Comparison of ENCODE assay signal across 15 mouse cellular contexts in genomic region chr13:63302381-63302780, GRCm38 (mm10).
A peak's percentile ranks its signal among the peaks of the same experiment; 100 is the strongest.
DNase-seq lines count a peak whose midpoint lies in the region; ATAC-seq lines count a peak whose summit lies in the region.
"Had no signal": no experiment of that assay in that cellular context is flagged by ENCODE, and none has a peak within 500 bp of the region (broad histone marks: within the 10 kb centered on the region; RNA-seq: fewer than 3 reads in every experiment).

No protein-coding gene starts in this region.

- H3K4me2 ChIP-seq in kidney, embryonic 14.5 days (replicated peaks; ENCODE audit: low read depth, low read length) = no peak overlapping the region
- H3K4me2 ChIP-seq in midbrain, embryonic 16.5 days (ENCODE audit: low read length) = no peak overlapping the region
- H3K4me2 ChIP-seq: liver, embryonic 12.5 days had no signal

- H3K4me1 ChIP-seq in kidney, embryonic 14.5 days (ENCODE audit: control insufficient read depth, insufficient read depth, low read length) = peaks cover 38% of the 10 kb centered on the region
- H3K4me1 ChIP-seq in midbrain, embryonic 16.5 days (ENCODE audit: control insufficient read depth, insufficient read depth, low read length) = peaks cover 4% of the 10 kb centered on the region; the same call in 1 of the 2 replicates
- H3K4me1 ChIP-seq: liver, embryonic 12.5 days had no signal

- H3K27me3 ChIP-seq in kidney, embryonic 14.5 days (ENCODE audit: control insufficient read depth, insufficient read depth, low read length) = no peaks in the 10 kb centered on the region
- H3K27me3 ChIP-seq in midbrain, embryonic 16.5 days (ENCODE audit: control insufficient read depth, insufficient read depth, low read depth, low read length) = no peaks in the 10 kb centered on the region
- H3K27me3 ChIP-seq: CH12.LX; liver, embryonic 12.5 days; megakaryocyte, embryonic 14.5 days had no signal

- ATAC-seq in kidney, embryonic 14.5 days (ENCODE audit: low FRiP score, low TSS enrichment) = no peak
- no peak for ATAC-seq in midbrain, embryonic 16.5 days
- ATAC-seq in inflammation-experienced regulatory T-cells, adult 6 months = no peak
- ATAC-seq: liver, embryonic 12.5 days had no signal

- DNase-seq in cerebellum, adult 11-12 months = peak; percentile 69
- DNase-seq in cerebellum, postnatal 4 days (ENCODE audit: low spot score in 2 of 2) = no peak
- DNase-seq in kidney, adult 9 months = no peak
- peak; percentile 2 for DNase-seq in ovary, postnatal 36 days (ENCODE audit: low spot score)
- DNase-seq in ovary, postnatal 10 days (ENCODE audit: low spot score) = no peak
- DNase-seq: adrenal gland, postnatal 10 days; gastrocnemius, postnatal 25 days; kidney, adult 11 months; right cerebral cortex, postnatal 25 days had no signal

- H3K27ac ChIP-seq in kidney, embryonic 14.5 days (ENCODE audit: low read depth, low read length) = peak overlapping the region; percentile 10; the same call in 1 of the 2 replicates
- H3K27ac ChIP-seq in midbrain, embryonic 16.5 days (ENCODE audit: low read length) = peak overlapping the region; percentile 33; the same call in 1 of the 2 replicates
- H3K27ac ChIP-seq: liver, embryonic 12.5 days had no signal

- no peak overlapping the region for H3K4me3 ChIP-seq in kidney, embryonic 14.5 days (ENCODE audit: low read length)
- no peak overlapping the region for H3K4me3 ChIP-seq in midbrain, embryonic 16.5 days (ENCODE audit: low read depth, low read length)
- H3K4me3 ChIP-seq: liver, embryonic 12.5 days; megakaryocyte, embryonic 14.5 days had no signal

- H3K36me3 ChIP-seq in kidney, embryonic 14.5 days (ENCODE audit: control insufficient read depth, insufficient read depth, low read length) = peaks cover 68% of the 10 kb centered on the region
- peaks cover 13% of the 10 kb centered on the region; the same call in 1 of the 2 replicates for H3K36me3 ChIP-seq in midbrain, embryonic 16.5 days (ENCODE audit: control insufficient read depth, insufficient read depth, low read length)

- WGBS in kidney, embryonic 14.5 days = 85% methylated on average over 5 of the region's 5 CpGs
- 81% methylated on average over 5 of the region's 5 CpGs for WGBS in midbrain, embryonic 16.5 days

- H3K9me3 ChIP-seq in kidney, embryonic 14.5 days (ENCODE audit: control insufficient read depth, low read length) = no peaks in the 10 kb centered on the region
- no peaks in the 10 kb centered on the region for H3K9me3 ChIP-seq in midbrain, embryonic 16.5 days (replicated peaks; ENCODE audit: control insufficient read depth, low read length, poor library complexity, severe bottlenecking)
- H3K9me3 ChIP-seq: liver, embryonic 12.5 days; megakaryocyte, embryonic 14.5 days had no signal

- H3K9ac ChIP-seq in kidney, embryonic 14.5 days (ENCODE audit: low read depth, low read length) = no peak overlapping the region
- H3K9ac ChIP-seq in midbrain, embryonic 16.5 days (ENCODE audit: low read depth, low read length) = no peak overlapping the region
- H3K9ac ChIP-seq: liver, embryonic 12.5 days had no signal

Comparison
In these comparisons a context has a peak if more than half of its experiments do, and no peak if none do; other contexts are left out.
1. DNase-seq: peak in cerebellum, adult 11-12 months (single experiment) and ovary, postnatal 36 days (single experiment); none in cerebellum, postnatal 4 days (0 of 2), kidney, adult 9 months (single experiment) and ovary, postnatal 10 days (single experiment).